Mouse (Mus musculus) embryonic facial prominence, embryonic 14.5 days (tissue): Measurements from ENCODE around the gene Ccdc146. TPM values are rescaled to one million over a fixed set of nuclear protein-coding genes. Genes with fewer than 3 reads are reported as not detected.

ENCODE experiments used
- ATAC-seq: fragments of 200-750 bp; cut with Nextera tagmentation; 2 replicates; pipeline ENCODE4 v1.8.0; 2017; ENCODE audit warnings: low read depth, moderate number of reproducible peaks, moderate TSS enrichment
- DNase-seq: peaks from one replicate; pipeline ENCODE4 v3.0.0-alpha.2; 2015; ENCODE audit warnings: low spot score
- H3K27ac ChIP-seq: fragments of 300-500 bp; sonication (generic); replicated peaks from 2 replicates; pipeline ENCODE4 v1.5.1; 2014; ENCODE audit warnings: low read depth, mild to moderate bottlenecking, low read length, moderate library complexity
- H3K27me3 ChIP-seq: fragments of 300-500 bp; sonication (generic); replicated peaks from 2 replicates; pipeline ENCODE4 v1.6.1; 2014; ENCODE audit warnings: low read length; ENCODE audit not compliant: control insufficient read depth, insufficient read depth
- H3K36me3 ChIP-seq: fragments of 300-500 bp; sonication (generic); 2 replicates; pipeline ENCODE4 v1.6.1; 2014; ENCODE audit warnings: low read length, mixed read lengths; ENCODE audit not compliant: control insufficient read depth, insufficient read depth
- H3K4me1 ChIP-seq: fragments of 300-500 bp; sonication (generic); 2 replicates; pipeline ENCODE4 v1.6.1; 2014; ENCODE audit warnings: antibody characterized with exemption, low read length; ENCODE audit not compliant: control insufficient read depth, insufficient read depth
- H3K4me2 ChIP-seq: fragments of 300-500 bp; sonication (generic); 2 replicates; pipeline ENCODE4 v1.6.1; 2014; ENCODE audit warnings: low read depth, mild to moderate bottlenecking, low read length, moderate library complexity, mixed read lengths
- H3K4me3 ChIP-seq: fragments of 300-500 bp; sonication (generic); 2 replicates; pipeline ENCODE4 v1.5.1; 2014; ENCODE audit warnings: low read depth, mild to moderate bottlenecking, low read length
- H3K9ac ChIP-seq: fragments of 300-500 bp; sonication (generic); 2 replicates; pipeline ENCODE4 v1.6.1; 2014; ENCODE audit warnings: low read depth, mild to moderate bottlenecking, low read length, moderate library complexity, mixed read lengths
- H3K9me3 ChIP-seq: fragments of 300-500 bp; sonication (generic); 2 replicates; pipeline ENCODE4 v1.6.1; 2016; ENCODE audit warnings: low read length; ENCODE audit not compliant: control insufficient read depth
- WGBS: fragments of 180-500 bp; shearing (Covaris S2); extraction: QIAGEN DNeasy Blood & Tissue Kit; methylation state at CpG from one replicate; pipeline ENCODE4 v1.1.7; 2014; 5-methylcytosine and 5-hydroxymethylcytosine counted together
- polyA plus RNA-seq: library from polyadenylated mRNA; unstranded; fragments of >200 nt; fragmentation: Nextera tagmentation; extraction: Ambion mirVana; gene quantifications from 2 replicates; pipeline ENCODE4 v1.2.1, GENCODE M21; 2014

The Ccdc146 gene
- polyA plus RNA-seq, 1 experiment from 2014 or later: 2.8 TPM

- no peak overlapping the region for H3K27ac ChIP-seq
- ATAC-seq (no peak), DNase-seq (peak; percentile 48)
- WGBS: 33% methylated on average over 7 of the region's 7 CpGs
- H3K4me2 ChIP-seq: no peak overlapping the region
- no peaks in the 10 kb centered on the region for H3K9me3 ChIP-seq
- no peak overlapping the region for H3K4me3 ChIP-seq
- H3K4me1 ChIP-seq: no peaks in the 10 kb centered on the region; the same call in 1 of the 2 replicates
- H3K36me3 ChIP-seq: no peaks in the 10 kb centered on the region
- no peak overlapping the region for H3K9ac ChIP-seq
- no peaks in the 10 kb centered on the region for H3K27me3 ChIP-seq
These were observed 29.2 kb downstream of the Ccdc146 start for GRCm38 (mm10) chr5:21395205-21395840.

- ATAC-seq: no peak
- Histone ChIP-seq H3K27ac (no peak overlapping the region), H3K9ac (no peak overlapping the region), H3K4me2 (no peak overlapping the region), H3K4me1 (no peaks in the 10 kb centered on the region; the same call in 1 of the 2 replicates), H3K9me3 (no peaks in the 10 kb centered on the region), H3K27me3 (no peaks in the 10 kb centered on the region), H3K4me3 (no peak overlapping the region), H3K36me3 (no peaks in the 10 kb centered on the region)
- WGBS: 75% methylated on average over 2 of the region's 2 CpGs
- no peak for DNase-seq
These were observed 29.9 kb downstream of the Ccdc146 start for GRCm38 (mm10) chr5:21394562-21394961.

- DNase-seq (no peak), ATAC-seq (no peak)
- Histone ChIP-seq H3K36me3 (no peaks in the 10 kb centered on the region), H3K4me3 (no peak overlapping the region), H3K4me1 (no peaks in the 10 kb centered on the region; the same call in 1 of the 2 replicates), H3K27me3 (no peaks in the 10 kb centered on the region), H3K27ac (no peak overlapping the region), H3K4me2 (no peak overlapping the region), H3K9ac (no peak overlapping the region), H3K9me3 (no peaks in the 10 kb centered on the region)
- 56% methylated on average over 13 of the region's 13 CpGs for WGBS
These were observed 32.7 kb downstream of the Ccdc146 start for GRCm38 (mm10) chr5:21391616-21392384.

GRCm38 (mm10) chr5:21388855-21389254, 35.6 kb downstream of the Ccdc146 start:
- Histone ChIP-seq H3K27me3 (no peaks in the 10 kb centered on the region), H3K9me3 (no peaks in the 10 kb centered on the region), H3K4me3 (no peak overlapping the region), H3K36me3 (no peaks in the 10 kb centered on the region), H3K4me1 (no peaks in the 10 kb centered on the region), H3K9ac (no peak overlapping the region), H3K4me2 (no peak overlapping the region), H3K27ac (no peak overlapping the region)
- ATAC-seq: no peak
- WGBS: 61% methylated on average over 4 of the region's 4 CpGs
- DNase-seq: no peak

- no peak overlapping the region for H3K9ac ChIP-seq
- ATAC-seq (no peak), DNase-seq (no peak)
- H3K27ac ChIP-seq: no peak overlapping the region
- no peaks in the 10 kb centered on the region for H3K36me3 ChIP-seq
- H3K9me3 ChIP-seq: no peaks in the 10 kb centered on the region
- peaks cover 6% of the 10 kb centered on the region; the same call in 1 of the 2 replicates for H3K4me1 ChIP-seq
- no peak overlapping the region for H3K4me3 ChIP-seq
- H3K27me3 ChIP-seq: no peaks in the 10 kb centered on the region; the same call in 1 of the 2 replicates
- H3K4me2 ChIP-seq: no peak overlapping the region
These were observed 37.1 kb downstream of the Ccdc146 start for GRCm38 (mm10) chr5:21387340-21387739.

- H3K36me3 ChIP-seq: no peaks in the 10 kb centered on the region
- WGBS: 90% methylated on average over 4 of the region's 4 CpGs
- no peak overlapping the region for H3K4me2 ChIP-seq
- H3K27me3 ChIP-seq: no peaks in the 10 kb centered on the region; the same call in 1 of the 2 replicates
- DNase-seq: no peak
- H3K9ac ChIP-seq: no peak overlapping the region
- ATAC-seq: no peak
- H3K9me3 ChIP-seq: no peaks in the 10 kb centered on the region
- peaks cover 6% of the 10 kb centered on the region; the same call in 1 of the 2 replicates for H3K4me1 ChIP-seq
- no peak overlapping the region for H3K27ac ChIP-seq
- H3K4me3 ChIP-seq: no peak overlapping the region
These were observed 38.0 kb downstream of the Ccdc146 start for GRCm38 (mm10) chr5:21386432-21386831.

GRCm38 (mm10) chr5:21384976-21385375, 39.5 kb downstream of the Ccdc146 start:
- Histone ChIP-seq H3K27ac (no peak overlapping the region), H3K4me1 (peaks cover 6% of the 10 kb centered on the region; the same call in 1 of the 2 replicates), H3K9ac (no peak overlapping the region), H3K4me2 (no peak overlapping the region), H3K4me3 (no peak overlapping the region), H3K36me3 (no peaks in the 10 kb centered on the region), H3K27me3 (no peaks in the 10 kb centered on the region; the same call in 1 of the 2 replicates), H3K9me3 (no peaks in the 10 kb centered on the region)
- ATAC-seq: no peak
- DNase-seq: no peak
- WGBS: 92% methylated on average over 9 of the region's 9 CpGs

GRCm38 (mm10) chr5:21384252-21384960, 40.1 kb downstream of the Ccdc146 start:
- no peak for ATAC-seq
- Histone ChIP-seq H3K27ac (no peak overlapping the region), H3K4me3 (no peak overlapping the region), H3K4me2 (no peak overlapping the region), H3K9ac (no peak overlapping the region), H3K4me1 (peaks cover 6% of the 10 kb centered on the region; the same call in 1 of the 2 replicates), H3K9me3 (no peaks in the 10 kb centered on the region), H3K36me3 (no peaks in the 10 kb centered on the region), H3K27me3 (no peaks in the 10 kb centered on the region; the same call in 1 of the 2 replicates)
- 70% methylated on average over 13 of the region's 13 CpGs for WGBS
- DNase-seq: no peak
